Mouse (Mus musculus): ENCODE data around the gene Slc11a2. TPM values are rescaled to one million over a fixed set of nuclear protein-coding genes. Genes with fewer than 3 reads are reported as not detected.

Slc11a2 gene
- polyA plus RNA-seq, 1 experiment from 2014 or later: 28.1 TPM

DNA sequence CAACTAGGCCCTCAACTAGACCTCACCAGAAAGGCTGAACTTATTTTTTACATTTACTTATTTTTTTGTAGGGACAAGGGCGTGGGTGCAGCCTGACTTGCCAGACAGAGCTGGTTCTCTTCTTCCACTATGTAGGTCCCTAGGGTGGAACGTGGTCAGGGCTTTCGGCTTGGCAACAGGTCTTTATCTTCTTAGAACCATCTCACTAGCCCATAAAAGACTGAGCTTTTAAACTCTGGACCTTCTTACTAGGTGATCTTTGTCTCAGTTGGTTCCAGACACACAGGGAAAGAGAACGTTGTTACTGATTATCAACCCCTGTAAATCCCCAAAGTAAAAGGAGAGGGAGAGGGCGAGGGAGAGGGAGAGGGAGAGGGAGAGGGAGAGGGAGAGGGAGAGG is 11.6 kb downstream of the Slc11a2 start:
- H3K4me1 ChIP-seq (replicated peaks; ENCODE audit: insufficient read depth, low read length): 0 out of 2 replicates have a peak, but pooled peaks cover 18% of the 10 kb centered on the region
- no peaks in the 10 kb centered on the region for H3K27me3 ChIP-seq (ENCODE audit: insufficient read depth, low read length)

DNA sequence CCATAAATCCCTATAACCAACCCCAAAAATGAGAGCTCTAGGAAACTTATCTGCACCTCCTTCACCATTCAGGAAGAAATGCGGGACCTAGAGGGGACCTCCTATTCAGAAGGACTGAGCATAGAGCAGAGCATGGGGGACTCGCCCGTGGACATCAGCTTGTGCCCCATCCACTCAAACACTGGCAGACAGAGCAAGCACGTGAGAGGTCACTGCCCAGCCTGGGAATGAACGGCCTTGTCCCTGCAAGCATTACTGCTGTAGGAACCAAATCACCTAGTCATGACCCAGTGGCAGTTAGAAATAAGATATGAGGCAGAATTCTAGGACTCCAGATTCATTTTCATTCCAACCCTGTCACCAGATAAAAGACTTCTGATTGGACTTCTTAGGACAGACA is 13.1 kb downstream of the Slc11a2 start:
- Histone ChIP-seq H3K9ac (ENCODE audit: low read depth, low read length) (no peak overlapping the region), H3K36me3 (ENCODE audit: insufficient read depth, low read length) (peaks cover 8% of the 10 kb centered on the region; the same call in 1 of the 2 replicates), H3K9me3 (replicated peaks; ENCODE audit: low read length) (no peaks in the 10 kb centered on the region), H3K27ac (peak overlapping the region; percentile 72), H3K4me2 (ENCODE audit: low read length) (no peak overlapping the region), H3K4me3 (replicated peaks; ENCODE audit: low read depth, low read length) (no peak overlapping the region), H3K4me1 (replicated peaks; ENCODE audit: insufficient read depth, low read length) (0 out of 2 replicates have a peak, but pooled peaks cover 14% of the 10 kb centered on the region), H3K27me3 (ENCODE audit: insufficient read depth, low read length) (no peaks in the 10 kb centered on the region)
- DNase-seq (ENCODE audit: low spot score) (no peak), ATAC-seq (replicated peaks; ENCODE audit: low FRiP score, low read depth) (no peak)
- whole genome bisulfite sequencing: 75% methylated on average over 5 of the region's 5 CpGs
- TF ChIP-seq CTCF (IDR thresholded peaks at IDR 0.05; ENCODE audit: low read depth): no peak

More for the DNA sequence above, 11.6 kb downstream of the Slc11a2 start:
- 64% methylated on average over 4 of the region's 5 CpGs for WGBS
- DNase-seq (ENCODE audit: low spot score) (no peak), ATAC-seq (replicated peaks; ENCODE audit: low FRiP score, low read depth) (no peak)
- Histone ChIP-seq H3K4me3 (replicated peaks; ENCODE audit: low read depth, low read length) (no peak overlapping the region), H3K9me3 (replicated peaks; ENCODE audit: low read length) (no peaks in the 10 kb centered on the region), H3K27ac (peak overlapping the region; percentile 51; the same call in 1 of the 2 replicates), H3K9ac (ENCODE audit: low read depth, low read length) (no peak overlapping the region), H3K4me2 (ENCODE audit: low read length) (no peak overlapping the region), H3K36me3 (ENCODE audit: insufficient read depth, low read length) (0 out of 2 replicates have a peak, but pooled peaks cover 2% of the 10 kb centered on the region)
- no peak for TF ChIP-seq CTCF (IDR thresholded peaks at IDR 0.05; ENCODE audit: low read depth)

DNA sequence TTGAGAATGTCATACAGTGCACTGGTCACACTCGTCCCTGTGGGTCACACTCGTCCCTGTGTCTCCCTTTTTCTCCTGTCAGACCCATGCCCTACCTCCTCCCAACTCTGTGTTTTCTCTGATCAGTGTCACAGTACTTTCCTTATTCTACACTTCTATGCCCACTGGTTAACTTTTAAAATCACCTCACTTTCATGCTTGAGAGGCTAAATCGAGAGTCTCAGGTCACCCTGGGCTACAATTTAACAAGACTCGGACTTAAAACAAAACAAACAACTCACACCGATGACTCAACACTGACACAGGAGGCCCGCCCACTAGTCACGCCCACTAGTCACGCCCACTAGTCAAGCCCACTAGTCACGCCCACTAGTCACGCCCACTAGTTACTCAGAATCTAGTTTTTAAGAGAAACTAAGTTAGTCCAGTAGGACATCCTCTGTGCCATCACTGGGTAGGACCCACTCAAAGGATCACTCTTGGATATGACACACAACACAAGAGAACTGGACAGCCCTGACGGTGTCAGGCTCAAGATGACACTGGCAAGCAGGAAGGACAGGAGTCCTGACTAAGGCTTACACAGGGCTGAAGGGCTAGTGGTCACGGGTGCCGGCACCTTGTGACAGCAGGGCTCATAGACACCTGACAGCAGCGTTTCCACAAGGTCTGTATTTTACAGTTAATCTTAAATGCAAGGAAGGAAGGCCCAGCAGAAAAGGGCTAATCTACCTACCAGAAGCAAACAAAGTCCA is 13.8 kb downstream of the Slc11a2 start:
- Histone ChIP-seq H3K27me3 (ENCODE audit: insufficient read depth, low read length) (no peaks in the 10 kb centered on the region), H3K9me3 (replicated peaks; ENCODE audit: low read length) (no peaks in the 10 kb centered on the region), H3K4me3 (replicated peaks; ENCODE audit: low read depth, low read length) (no peak overlapping the region), H3K36me3 (ENCODE audit: insufficient read depth, low read length) (peaks cover 8% of the 10 kb centered on the region; the same call in 1 of the 2 replicates), H3K4me1 (replicated peaks; ENCODE audit: insufficient read depth, low read length) (0 out of 2 replicates have a peak, but pooled peaks cover 14% of the 10 kb centered on the region), H3K27ac (peak overlapping the region; percentile 72), H3K9ac (ENCODE audit: low read depth, low read length) (no peak overlapping the region), H3K4me2 (ENCODE audit: low read length) (peak overlapping the region; percentile 25)
- WGBS: 40% methylated on average over 14 of the region's 14 CpGs
- DNase-seq (ENCODE audit: low spot score) (peak; percentile 74), ATAC-seq (replicated peaks; ENCODE audit: low FRiP score, low read depth) (peak; percentile 76)
- no peak for TF ChIP-seq CTCF (IDR thresholded peaks at IDR 0.05; ENCODE audit: low read depth)

DNA sequence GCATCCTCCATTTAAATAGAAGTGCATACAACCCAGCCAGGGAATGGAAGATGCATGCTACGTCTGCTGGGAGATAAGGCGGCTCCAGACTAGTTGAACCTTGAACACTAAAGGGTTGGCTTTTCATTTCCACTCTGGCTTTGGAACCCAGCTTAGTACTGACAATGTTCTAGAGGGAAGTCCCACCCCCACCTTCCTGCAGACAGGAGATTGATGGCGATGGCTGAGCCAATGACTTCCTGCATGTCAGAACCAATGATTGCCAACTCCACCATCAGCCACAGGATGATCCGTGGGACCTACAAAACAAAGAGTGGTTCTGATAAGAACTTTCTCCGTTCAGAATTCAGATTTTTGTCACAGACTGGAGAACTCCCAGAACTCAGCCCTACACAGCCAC is 18.8 kb downstream of the Slc11a2 start:
- H3K27me3 ChIP-seq (ENCODE audit: insufficient read depth, low read length): no peaks in the 10 kb centered on the region
- no peaks in the 10 kb centered on the region for H3K9me3 ChIP-seq (replicated peaks; ENCODE audit: low read length)
- H3K4me2 ChIP-seq (ENCODE audit: low read length): no peak overlapping the region
- TF ChIP-seq CTCF (IDR thresholded peaks at IDR 0.05; ENCODE audit: low read depth): no peak
- H3K9ac ChIP-seq (ENCODE audit: low read depth, low read length): no peak overlapping the region
- WGBS: 65% methylated on average over 5 of the region's 5 CpGs
- peaks cover 41% of the 10 kb centered on the region for H3K36me3 ChIP-seq (ENCODE audit: insufficient read depth, low read length)
- no peak for ATAC-seq (replicated peaks; ENCODE audit: low FRiP score, low read depth)
- 0 out of 2 replicates have a peak, but pooled peaks cover 10% of the 10 kb centered on the region for H3K4me1 ChIP-seq (replicated peaks; ENCODE audit: insufficient read depth, low read length)
- no peak for DNase-seq (ENCODE audit: low spot score)
- H3K27ac ChIP-seq: no peak overlapping the region; the same call in 1 of the 2 replicates
- no peak overlapping the region for H3K4me3 ChIP-seq (replicated peaks; ENCODE audit: low read depth, low read length)

DNA sequence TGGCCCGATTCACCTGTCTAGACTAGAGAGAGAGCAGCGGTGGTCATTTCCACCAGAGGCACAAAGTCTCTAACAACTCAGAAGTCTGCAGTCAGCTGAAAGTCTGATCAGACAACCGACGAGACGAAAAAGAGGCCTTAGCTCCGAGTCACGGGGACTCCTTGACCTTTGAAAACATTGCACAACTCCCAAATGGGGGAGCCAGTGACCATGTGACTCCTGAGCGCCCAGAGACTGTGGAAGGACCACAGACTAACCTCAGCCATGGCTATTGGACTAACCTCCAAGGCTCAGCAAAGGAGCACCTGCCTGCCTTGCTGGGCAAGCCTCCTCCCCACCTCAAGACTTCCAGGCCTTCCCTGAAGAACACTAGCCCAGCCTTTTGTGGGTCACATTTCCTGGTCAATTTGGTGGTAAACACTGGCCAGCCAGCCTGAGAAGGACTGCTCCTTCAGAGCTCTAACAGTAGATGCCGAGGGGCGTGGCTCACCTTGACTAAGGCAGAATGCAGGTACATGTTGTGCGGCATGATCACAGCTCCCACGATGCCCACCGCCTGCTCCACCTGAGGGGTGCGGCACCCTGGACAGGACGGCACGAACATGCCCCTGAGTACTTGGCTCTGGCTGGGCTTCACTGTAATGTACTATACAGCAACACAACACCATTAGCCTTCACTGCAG is 21.4 kb downstream of the Slc11a2 start:
- Histone ChIP-seq H3K36me3 (ENCODE audit: insufficient read depth, low read length) (peaks cover 63% of the 10 kb centered on the region), H3K4me1 (replicated peaks; ENCODE audit: insufficient read depth, low read length) (no peaks in the 10 kb centered on the region), H3K27ac (0 out of 2 replicates have a peak overlapping the region, but pooled peaks have one; percentile 2), H3K27me3 (ENCODE audit: insufficient read depth, low read length) (no peaks in the 10 kb centered on the region), H3K4me2 (ENCODE audit: low read length) (no peak overlapping the region), H3K9ac (ENCODE audit: low read depth, low read length) (no peak overlapping the region), H3K9me3 (replicated peaks; ENCODE audit: low read length) (no peaks in the 10 kb centered on the region), H3K4me3 (replicated peaks; ENCODE audit: low read depth, low read length) (no peak overlapping the region)
- 81% methylated on average over 16 of the region's 16 CpGs for whole genome bisulfite sequencing
- DNase-seq (ENCODE audit: low spot score) (no peak), ATAC-seq (replicated peaks; ENCODE audit: low FRiP score, low read depth) (no peak)
- TF ChIP-seq CTCF (IDR thresholded peaks at IDR 0.05; ENCODE audit: low read depth): no peak

DNA sequence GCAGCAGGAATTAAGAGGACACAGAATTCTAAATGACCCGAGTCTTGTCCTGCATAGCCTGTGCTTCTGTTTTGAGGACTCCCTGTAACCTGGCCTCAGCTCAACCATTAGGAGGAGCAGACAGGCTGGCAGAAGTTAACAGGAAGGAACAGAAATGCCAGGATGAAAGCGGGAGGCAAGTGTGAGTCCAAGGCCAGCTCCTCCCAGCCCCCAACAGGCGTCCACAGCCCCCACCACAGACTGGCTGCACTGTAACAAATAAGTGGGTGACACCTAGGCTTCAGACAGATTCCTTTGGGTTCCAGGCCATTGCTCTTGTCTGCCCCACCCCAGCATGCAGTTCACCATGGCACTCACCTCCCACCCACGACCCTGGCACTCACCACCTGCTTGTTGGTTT is 22.1 kb downstream of the Slc11a2 start:
- WGBS: 63% methylated on average over 4 of the region's 4 CpGs
- no peak overlapping the region for H3K9ac ChIP-seq (ENCODE audit: low read depth, low read length)
- DNase-seq (ENCODE audit: low spot score): no peak
- no peak overlapping the region for H3K4me2 ChIP-seq (ENCODE audit: low read length)
- peaks cover 63% of the 10 kb centered on the region for H3K36me3 ChIP-seq (ENCODE audit: insufficient read depth, low read length)
- no peak overlapping the region for H3K4me3 ChIP-seq (replicated peaks; ENCODE audit: low read depth, low read length)
- H3K4me1 ChIP-seq (replicated peaks; ENCODE audit: insufficient read depth, low read length): no peaks in the 10 kb centered on the region
- TF ChIP-seq CTCF (IDR thresholded peaks at IDR 0.05; ENCODE audit: low read depth): no peak
- no peaks in the 10 kb centered on the region for H3K27me3 ChIP-seq (ENCODE audit: insufficient read depth, low read length)
- ATAC-seq (replicated peaks; ENCODE audit: low FRiP score, low read depth): no peak
- H3K9me3 ChIP-seq (replicated peaks; ENCODE audit: low read length): no peaks in the 10 kb centered on the region
- H3K27ac ChIP-seq: no peak overlapping the region

All from kidney, postnatal 0 days (tissue).